ENCODE assay signal across 8 mouse cellular contexts in the genomic region with DNA sequence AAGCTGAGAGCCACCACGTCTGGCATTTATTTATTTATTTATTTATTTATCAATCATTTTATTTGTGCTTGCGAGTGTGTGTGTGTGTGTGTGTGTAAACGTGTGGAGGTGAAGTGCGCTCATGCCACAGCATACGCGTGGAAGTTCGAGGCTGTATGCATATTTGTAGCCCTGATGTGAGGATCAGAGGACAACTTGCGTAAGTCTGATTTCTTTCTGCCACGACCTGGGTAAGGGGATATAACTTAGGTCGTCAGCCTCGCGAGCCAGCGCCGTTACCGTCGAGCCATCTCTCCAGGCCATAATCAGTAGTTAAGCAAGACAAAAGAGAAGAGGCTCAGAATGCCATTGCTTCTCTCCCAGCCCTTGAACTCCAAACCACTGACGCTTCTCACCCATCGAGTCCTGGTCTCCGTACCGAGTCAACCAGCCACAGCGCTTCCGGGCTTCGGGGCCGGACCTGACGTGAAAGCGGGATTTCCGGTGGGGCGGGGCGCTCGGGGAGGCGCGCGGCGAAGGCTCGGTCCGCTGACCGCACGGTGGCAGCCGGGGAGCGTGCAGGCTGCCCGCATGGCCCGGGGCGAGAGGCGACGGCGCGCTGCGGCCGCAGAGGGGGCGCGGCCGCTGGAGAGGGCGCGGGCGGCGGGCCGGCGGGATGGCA. TPM values are rescaled to one million over a fixed set of nuclear protein-coding genes. Genes with fewer than 3 reads are reported as not detected.
DNase-seq lines count a peak whose midpoint lies in the region; ATAC-seq lines count a peak whose summit lies in the region.

Mogs (plus strand) TSS at position 486 of the 661 bp plus-strand sequence.

- peaks cover 38% of the 10 kb centered on the region for H3K4me1 ChIP-seq in heart, embryonic 10.5 days
- peaks cover 58% of the 10 kb centered on the region for H3K4me1 ChIP-seq in kidney, embryonic 15.5 days

- peak; percentile 96 for DNase-seq in B cell, adult 2 months
- DNase-seq in brain, adult 2 months (ENCODE audit: low read depth, low spot score), result peak; percentile 95
- DNase-seq in heart, embryonic 10.5 days (ENCODE audit: low spot score), result peak; percentile 97
- DNase-seq in liver, result peak; percentile 96
- DNase-seq in monocyte, adult 2 months (ENCODE audit: low read depth in 1 of 2, low spot score in 2 of 2), result peak; percentile 77 to 90
- DNase-seq in spleen, postnatal 14 days (ENCODE audit: low spot score in 2 of 2), result peak; percentile 91 to 93

- H3K27me3 ChIP-seq in heart, embryonic 10.5 days (ENCODE audit: insufficient read depth, poor library complexity, severe bottlenecking), result no peaks in the 10 kb centered on the region
- no peaks in the 10 kb centered on the region for H3K27me3 ChIP-seq in kidney, embryonic 15.5 days

- peak within 1 kb of the TSS; percentile 88 for H3K9ac ChIP-seq in kidney, embryonic 15.5 days

- H3K4me2 ChIP-seq in kidney, embryonic 15.5 days, result peak within 1 kb of the TSS; percentile 93

- no peaks in the 10 kb centered on the region for H3K9me3 ChIP-seq in heart, embryonic 10.5 days
- H3K9me3 ChIP-seq in kidney, embryonic 15.5 days (replicated peaks), result no peaks in the 10 kb centered on the region

- 1% methylated on average over 57 of the region's 58 CpGs for WGBS in heart, embryonic 10.5 days
- WGBS in kidney, embryonic 15.5 days, result 1% methylated on average over 58 of the region's 58 CpGs

- peaks cover 38% of the 10 kb centered on the region for H3K36me3 ChIP-seq in heart, embryonic 10.5 days
- peaks cover 42% of the 10 kb centered on the region for H3K36me3 ChIP-seq in kidney, embryonic 15.5 days

- peak within 1 kb of the TSS; percentile 92 for H3K4me3 ChIP-seq in heart, embryonic 10.5 days
- H3K4me3 ChIP-seq in kidney, embryonic 15.5 days (replicated peaks), result peak within 1 kb of the TSS; percentile 92

- ATAC-seq in erythroblast, adult 5-6 weeks (replicated peaks; ENCODE audit: low FRiP score, poor library complexity, severe bottlenecking), result peak; percentile 88
- peak; percentile 89 for ATAC-seq in kidney, embryonic 15.5 days (replicated peaks; ENCODE audit: low FRiP score)

- H3K27ac ChIP-seq in heart, embryonic 10.5 days, result peak within 1 kb of the TSS; percentile 89
- H3K27ac ChIP-seq in kidney, embryonic 15.5 days, result peak within 1 kb of the TSS; percentile 90

RNA-seq across cellular contexts. Expression of gene Mogs, which starts in this region (rescaled TPM):
- 5.8 and 11.3 TPM in 2 replicates for total RNA-seq in erythroblast, adult 5-6 weeks (2015; ENCODE audit: low replicate concordance)
- 13.8 and 18.5 TPM in 2 replicates for total RNA-seq in erythroblast, adult 5-6 weeks (2017; ENCODE audit: low replicate concordance)
- polyA plus RNA-seq in heart, embryonic 10.5 days (2016; fragmentation: Nextera tagmentation; extraction: Ambion mirVana), result 24.5 and 42.5 TPM in 2 replicates
- 56.3 and 58.9 TPM in 2 replicates for polyA plus RNA-seq in kidney, embryonic 15.5 days (2015; fragmentation: Nextera tagmentation; extraction: Ambion mirVana)

Comparison
In these comparisons a context has a peak if more than half of its experiments do, and no peak if none do; other contexts are left out.
1. Peak in every context shown above with its lines: DNase-seq, ATAC-seq, H3K4me3 ChIP-seq and H3K27ac ChIP-seq.